Mouse (Mus musculus) lung, postnatal 25 days (tissue): ENCODE results near the gene Olfr71.

Experiments used
- DNase-seq: peaks from one replicate; pipeline ENCODE4 v3.0.0; 2022; ENCODE audit warnings: low spot score

Gene Olfr71

GRCm38 (mm10) chr4:43655656-43656338 lies 54.3 kb downstream of the Olfr71 start:
- no peak for DNase-seq
